Mouse (Mus musculus): ENCODE data around the gene Ngly1.

DNA sequence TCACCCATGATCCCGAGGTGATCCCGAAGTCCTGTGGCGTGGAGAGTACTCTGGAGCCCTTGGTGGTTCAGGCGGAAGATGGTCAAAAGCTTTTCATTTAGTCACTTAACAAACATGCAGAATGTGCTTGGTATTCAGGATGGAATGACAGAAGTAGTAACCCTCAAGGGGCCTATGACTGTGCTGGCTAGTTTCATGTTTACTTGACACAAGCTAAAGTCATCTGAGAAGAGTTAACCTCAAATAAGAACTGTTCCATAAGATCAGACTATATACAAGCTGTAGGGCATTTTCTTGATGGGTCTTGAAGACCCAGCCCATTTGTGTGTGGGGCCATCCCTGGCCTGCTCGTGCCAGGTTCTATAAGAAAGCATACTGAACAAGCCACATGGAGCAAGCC, 52.7 kb downstream of the Ngly1 start:
- TF ChIP-seq CTCF (IDR thresholded peaks at IDR 0.05; ENCODE audit: low read depth) (no peak), EP300 (IDR thresholded peaks at IDR 0.05; ENCODE audit: low read depth) (no peak)

Measured in heart, postnatal 0 days (tissue).